Mouse (Mus musculus) CD4-positive, CD25-positive, alpha-beta regulatory T cell, adult 2 months (primary cell): Measurements from ENCODE around the gene Snx33.
"Not testable (repeated sequence)": the region's sequence is repeated elsewhere in the genome, so short reads cannot be mapped to it uniquely, and the experiment has no call there.

Experiments used
- DNase-seq: peaks from one replicate; pipeline ENCODE4 v3.0.0-alpha.2; 2012; ENCODE audit warnings: low read depth, low spot score

The Snx33 gene

GRCm38 (mm10) chr9:56928041-56928811, at the start of gene Snx33:
Snx33 (minus strand) TSS chr9:56928371.
- peak; percentile 86 for DNase-seq

GRCm38 (mm10) chr9:56975199-56975598, 47.0 kb upstream of the Snx33 start:
- peak; percentile 22 for DNase-seq

- no peak for DNase-seq
Measured at GRCm38 (mm10) chr9:56973960-56974524, 45.9 kb upstream of the Snx33 start.

GRCm38 (mm10) chr9:56970158-56970557, 42.0 kb upstream of the Snx33 start:
- no peak for DNase-seq

- no peak for DNase-seq
Measured at GRCm38 (mm10) chr9:56961591-56961990, 33.4 kb upstream of the Snx33 start.

- DNase-seq, result peak; percentile 14
Measured at GRCm38 (mm10) chr9:56958689-56959088, 30.5 kb upstream of the Snx33 start.

GRCm38 (mm10) chr9:56956966-56957675, 28.9 kb upstream of the Snx33 start:
- no peak for DNase-seq

- DNase-seq, result no peak
Measured at GRCm38 (mm10) chr9:56953562-56953961, 25.4 kb upstream of the Snx33 start.

- peak; percentile 99 for DNase-seq
Measured at GRCm38 (mm10) chr9:56950414-56951400, 22.5 kb upstream of the Snx33 start, which contains the start of gene Snupn. Snupn (plus strand) TSS chr9:56950878.

GRCm38 (mm10) chr9:56949767-56950166, 21.6 kb upstream of the Snx33 start:
- peak; percentile 38 for DNase-seq

GRCm38 (mm10) chr9:56948699-56949098, 20.5 kb upstream of the Snx33 start:
- DNase-seq, result not testable (repeated sequence)

GRCm38 (mm10) chr9:56947481-56947880, 19.3 kb upstream of the Snx33 start:
- DNase-seq, result peak; percentile 82

- no peak for DNase-seq
Measured at GRCm38 (mm10) chr9:56938374-56938773, 10.2 kb upstream of the Snx33 start.

GRCm38 (mm10) chr9:56937223-56938160, 9.3 kb upstream of the Snx33 start, which contains the start of gene Imp3:
Imp3 (plus strand) TSS chr9:56937475.
- peak; percentile 93 for DNase-seq

GRCm38 (mm10) chr9:56936861-56937222, 8.7 kb upstream of the Snx33 start:
- DNase-seq, result no peak

- DNase-seq, result no peak
Measured at GRCm38 (mm10) chr9:56930556-56930955, 2.4 kb upstream of the Snx33 start.

GRCm38 (mm10) chr9:56929496-56929895, 1.3 kb upstream of the Snx33 start:
- no peak for DNase-seq

- DNase-seq, result peak; percentile 53
Measured at GRCm38 (mm10) chr9:56927191-56928012, 769 bp downstream of the Snx33 start.

GRCm38 (mm10) chr9:56926387-56926786, 1.8 kb downstream of the Snx33 start:
- no peak for DNase-seq
